10 mouse cellular contexts compared by ENCODE assay signal in the genomic region with DNA sequence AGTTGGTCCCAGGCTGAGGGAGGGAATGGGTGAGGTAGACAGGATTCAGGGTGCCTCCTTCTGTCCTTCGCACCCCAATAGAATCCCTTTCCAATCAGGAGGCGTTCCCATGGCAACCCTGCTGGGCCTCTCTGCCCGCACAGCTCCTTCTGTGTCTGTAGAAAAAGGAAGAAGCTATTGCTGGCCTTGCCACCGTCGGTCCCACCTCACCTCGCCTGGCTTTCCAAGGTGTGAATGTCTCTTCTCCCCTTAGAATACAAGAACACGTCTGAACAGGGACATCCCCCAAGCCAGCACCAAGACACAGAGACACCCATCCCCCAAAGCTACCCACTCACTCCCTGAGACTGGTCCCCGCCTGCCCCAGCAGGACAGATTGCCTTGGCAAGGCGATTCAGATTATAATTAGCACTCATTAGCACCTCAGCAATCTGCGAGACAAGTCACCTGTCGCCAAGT. TPM values are rescaled to one million over a fixed set of nuclear protein-coding genes. Genes with fewer than 3 reads are reported as not detected.
DNase-seq lines count a peak whose midpoint lies in the region; ATAC-seq lines count a peak whose summit lies in the region.
"Had no signal": no experiment of that assay in that cellular context is flagged by ENCODE, and none has a peak within 500 bp of the region (broad histone marks: within the 10 kb centered on the region; RNA-seq: fewer than 3 reads in every experiment).

No protein-coding gene starts in this region.

- H3K9ac ChIP-seq in hindbrain, embryonic 11.5 days (ENCODE audit: low read depth, low read length), result no peak overlapping the region
- H3K9ac ChIP-seq: stomach, embryonic 15.5 days had no signal

- no peaks in the 10 kb centered on the region for H3K27me3 ChIP-seq in hindbrain, embryonic 11.5 days (ENCODE audit: control insufficient read depth, insufficient read depth, low read length)
- H3K27me3 ChIP-seq: stomach, embryonic 15.5 days had no signal

- H3K27ac ChIP-seq in hindbrain, embryonic 11.5 days (ENCODE audit: low read depth, low read length), result no peak overlapping the region
- H3K27ac ChIP-seq: kidney, postnatal 0 days; stomach, embryonic 15.5 days had no signal

- 7% methylated on average over 11 of the region's 11 CpGs for WGBS in hindbrain, embryonic 11.5 days

- H3K4me3 ChIP-seq in hindbrain, embryonic 11.5 days (ENCODE audit: low read depth, low read length), result no peak overlapping the region
- H3K4me3 ChIP-seq: stomach, embryonic 15.5 days had no signal

- H3K9me3 ChIP-seq in hindbrain, embryonic 11.5 days (ENCODE audit: control insufficient read depth, low read length), result no peaks in the 10 kb centered on the region
- H3K9me3 ChIP-seq: stomach, embryonic 15.5 days had no signal

- peak; percentile 28 for DNase-seq in cerebellum, adult 9-10 months
- DNase-seq in cerebellum, adult 11 months, result no peak
- DNase-seq in hindbrain, embryonic 11.5 days (ENCODE audit: low spot score), result peak; percentile 49
- peak; percentile 71 to 85 for DNase-seq in left cerebral cortex, adult 9 months (ENCODE audit: low spot score in 2 of 2)
- DNase-seq in right cerebral cortex, postnatal 14 days, result peak; percentile 67
- DNase-seq in natural killer cell, adult 2 months (ENCODE audit: low spot score in 2 of 2), result no peak
- no peak for DNase-seq in spleen, adult 12 weeks (ENCODE audit: low spot score)
- DNase-seq in liver, result no peak

- H3K4me1 ChIP-seq in hindbrain, embryonic 11.5 days (replicated peaks; ENCODE audit: control insufficient read depth, insufficient read depth, low read length), result peaks cover 12% of the 10 kb centered on the region
- H3K4me1 ChIP-seq: stomach, embryonic 15.5 days had no signal

- no peak overlapping the region for H3K4me2 ChIP-seq in hindbrain, embryonic 11.5 days (replicated peaks; ENCODE audit: low read depth, low read length)
- H3K4me2 ChIP-seq: stomach, embryonic 15.5 days had no signal

- ATAC-seq in hindbrain, embryonic 11.5 days (ENCODE audit: low FRiP score), result no peak

- no peaks in the 10 kb centered on the region for H3K36me3 ChIP-seq in hindbrain, embryonic 11.5 days (ENCODE audit: control insufficient read depth, insufficient read depth, low read length)
- H3K36me3 ChIP-seq: stomach, embryonic 15.5 days had no signal

RNA-seq across cellular contexts. Expression of a gene that starts 8.8 kb away (rescaled TPM):
- polyA plus RNA-seq in hindbrain, embryonic 11.5 days (2014; fragmentation: Nextera tagmentation; extraction: Ambion mirVana), result not detected in 2 replicates
- polyA plus RNA-seq: kidney, postnatal 0 days; stomach, embryonic 15.5 days had no signal

Comparison
In these comparisons a context has a peak if more than half of its experiments do, and no peak if none do; other contexts are left out.
1. DNase-seq: peak in cerebellum, adult 9-10 months (single experiment), hindbrain, embryonic 11.5 days (single experiment), left cerebral cortex, adult 9 months (2 of 2) and right cerebral cortex, postnatal 14 days (single experiment); none in cerebellum, adult 11 months (single experiment), natural killer cell, adult 2 months (0 of 2), spleen, adult 12 weeks (single experiment) and liver (single experiment).